Mouse (Mus musculus): ENCODE measurements around the gene C1galt1c1.

C1galt1c1 gene

DNA sequence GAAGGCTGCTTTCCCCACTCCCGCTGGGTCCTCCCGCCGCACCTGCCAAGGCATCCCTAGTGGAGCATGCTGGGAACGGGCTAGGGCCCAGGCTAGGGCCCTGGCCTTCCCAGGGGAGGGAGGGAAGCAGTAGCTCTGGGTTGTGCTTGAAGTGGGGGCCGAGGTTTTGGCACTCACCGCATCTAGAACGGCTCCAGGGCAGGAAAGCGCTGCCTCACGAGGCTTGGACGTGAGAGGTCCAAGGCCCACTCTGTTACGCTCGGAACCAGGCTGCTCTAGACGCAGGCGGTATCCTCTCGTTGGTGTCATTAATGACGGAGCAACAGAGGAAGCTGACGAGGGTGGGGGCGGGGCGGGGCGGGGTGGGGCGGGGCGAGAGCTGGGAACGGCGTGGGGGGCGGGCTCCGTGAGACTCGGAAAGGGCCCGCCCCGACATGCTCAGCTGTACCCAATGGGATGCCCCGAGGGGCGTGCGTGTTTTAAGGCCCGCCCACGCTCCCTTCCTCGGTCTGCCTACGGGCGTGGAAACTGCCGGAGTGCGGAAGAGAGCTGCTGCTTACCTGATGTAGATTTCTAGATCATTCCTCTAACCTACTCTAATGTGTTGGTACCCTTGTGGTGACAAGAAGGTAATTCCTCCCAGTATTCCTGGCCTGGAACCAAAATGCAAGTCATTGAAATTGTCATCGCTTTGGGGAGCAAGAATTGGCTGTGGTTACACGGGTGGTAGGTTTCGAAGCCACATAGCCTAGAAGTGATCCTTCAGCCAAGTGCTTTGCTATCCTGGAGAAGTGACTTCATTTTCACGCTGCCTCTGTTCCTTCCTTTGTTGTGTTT, at the start of gene C1galt1c1:
Gene C1galt1c1 (minus strand): TSS at position 287 of the 837 bp plus-strand sequence.
- peak; percentile 90 to 94 for DNase-seq (ENCODE audit: low spot score in 2 of 2)

DNA sequence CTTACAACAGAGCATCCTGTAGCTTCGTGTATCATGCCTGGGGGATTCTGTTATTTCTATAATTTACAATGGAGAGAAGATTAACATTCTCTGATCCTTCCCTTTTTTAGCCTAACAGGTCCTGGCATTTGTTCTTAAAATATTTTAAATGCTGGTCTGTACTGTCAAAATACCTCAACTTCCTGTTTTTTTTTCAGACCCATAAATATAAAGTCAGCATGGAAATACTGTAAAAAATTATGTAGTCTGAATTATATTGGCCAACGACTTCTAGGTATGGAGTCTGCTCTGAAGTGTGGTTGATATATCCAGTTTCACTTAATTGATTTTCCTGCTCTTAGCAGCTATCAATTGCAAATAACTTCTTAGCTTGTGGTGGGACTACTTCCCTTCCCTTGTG, 47.1 kb upstream of the C1galt1c1 start:
- DNase-seq (ENCODE audit: low spot score in 2 of 2), result no peak

DNA sequence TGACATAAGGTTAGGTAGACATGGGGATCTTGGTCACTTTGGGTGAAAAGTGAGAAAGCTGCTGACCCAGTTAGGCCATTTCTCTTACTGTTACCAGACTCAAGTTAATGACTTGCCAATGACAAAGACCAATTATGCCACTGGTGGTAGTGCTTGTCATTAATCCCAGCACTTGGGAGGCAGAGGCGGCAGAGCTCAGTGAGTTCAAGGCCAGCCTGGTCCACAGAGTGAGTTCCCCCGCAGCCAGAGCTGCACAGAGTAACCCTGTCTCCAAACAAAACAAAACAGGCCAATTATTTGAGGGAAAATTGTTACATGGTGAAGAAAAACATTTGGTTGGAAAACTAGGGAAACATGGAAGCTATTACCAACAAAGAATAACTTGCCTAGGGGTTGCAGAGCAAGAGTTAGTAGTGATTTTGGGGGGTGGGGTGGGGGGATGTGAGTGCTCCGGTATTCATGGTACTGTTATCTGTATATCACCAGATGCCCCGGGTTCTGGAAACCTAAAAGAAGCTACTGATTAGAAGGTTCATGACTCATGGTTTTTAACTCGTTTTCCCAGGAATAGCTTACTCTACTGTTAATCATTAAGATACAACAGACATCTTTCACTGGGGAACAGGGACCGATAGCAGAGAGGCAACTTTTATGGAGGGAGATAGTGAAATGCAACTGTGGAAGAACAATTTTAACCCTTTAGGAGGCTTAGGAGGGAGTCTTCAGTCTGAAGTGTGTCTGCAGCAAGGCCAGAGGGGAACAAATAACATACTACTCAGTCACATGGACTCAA, 34.4 kb upstream of the C1galt1c1 start:
- DNase-seq (ENCODE audit: low spot score in 2 of 2), result no peak

DNA sequence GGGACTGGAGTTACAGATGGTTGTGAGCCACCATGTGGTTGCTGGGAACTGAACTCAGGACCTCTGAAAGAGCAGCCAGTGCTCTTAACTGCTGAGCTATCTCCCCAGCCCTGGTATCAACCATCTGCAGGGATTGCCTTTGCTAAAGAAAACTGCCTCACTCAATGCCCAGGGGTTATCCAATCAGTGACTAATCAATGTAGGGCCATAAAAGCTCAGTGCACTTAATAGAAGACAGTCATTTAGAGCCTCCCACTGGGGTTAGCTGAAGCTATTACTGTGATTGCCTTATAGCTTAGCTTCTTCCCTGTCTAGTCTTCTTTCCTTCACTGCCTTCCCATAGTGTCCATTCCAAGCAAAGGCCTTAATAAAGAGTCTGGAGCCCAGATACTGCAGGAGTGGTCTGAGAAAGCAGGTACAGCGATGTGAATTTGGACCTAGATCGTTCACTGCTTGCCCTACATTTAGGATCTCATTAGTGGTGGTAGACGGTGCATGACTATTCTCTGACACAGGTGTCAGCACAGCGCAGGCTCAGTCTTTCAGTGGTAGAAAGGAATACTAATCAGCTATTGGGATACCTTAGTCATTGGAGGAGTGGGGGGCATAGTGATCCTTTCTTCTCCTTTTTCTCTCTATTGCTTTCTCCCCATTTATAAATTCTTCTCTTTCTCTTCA, 21.5 kb upstream of the C1galt1c1 start:
- DNase-seq (ENCODE audit: low spot score in 2 of 2), result no peak

DNA sequence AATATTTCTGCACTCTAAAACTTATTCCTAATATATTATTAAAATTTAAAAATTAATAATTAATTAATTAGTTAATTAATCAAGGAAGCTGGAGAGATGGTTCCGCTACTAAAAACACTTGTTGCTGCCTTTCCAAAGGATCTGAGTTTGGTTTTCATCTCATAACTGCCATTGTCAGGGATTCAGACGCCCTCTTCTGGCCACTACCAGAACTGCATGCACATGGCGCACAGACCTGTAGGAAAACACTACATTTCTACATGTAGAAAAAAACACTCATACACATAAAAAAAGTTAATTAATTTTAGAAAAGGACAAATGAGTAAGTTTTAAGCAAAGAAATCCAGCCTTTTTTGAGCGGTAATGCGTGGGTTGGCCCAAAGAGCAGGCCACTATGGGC, 19.8 kb upstream of the C1galt1c1 start:
- DNase-seq (ENCODE audit: low spot score in 2 of 2), result no peak

DNA sequence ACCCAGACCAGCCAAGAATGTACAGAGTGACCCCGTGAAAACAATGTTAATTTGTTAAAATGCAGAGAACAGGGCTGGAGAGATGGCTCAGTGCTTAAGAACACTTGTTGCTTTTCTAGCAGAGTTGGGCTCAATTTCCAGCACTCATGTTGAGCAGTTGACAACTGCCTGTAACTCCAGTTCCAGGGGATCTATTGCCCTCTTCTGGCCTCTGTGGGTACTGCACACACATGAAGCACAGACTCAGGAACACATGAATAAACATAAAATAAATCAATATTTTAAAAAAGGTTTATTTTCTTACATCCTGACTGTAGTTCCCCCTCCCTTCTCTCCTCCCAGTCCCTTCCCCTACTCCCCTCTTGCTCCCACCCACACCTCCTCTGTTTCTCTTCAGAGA, 18.3 kb upstream of the C1galt1c1 start:
- no peak for DNase-seq (ENCODE audit: low spot score in 2 of 2)

DNA sequence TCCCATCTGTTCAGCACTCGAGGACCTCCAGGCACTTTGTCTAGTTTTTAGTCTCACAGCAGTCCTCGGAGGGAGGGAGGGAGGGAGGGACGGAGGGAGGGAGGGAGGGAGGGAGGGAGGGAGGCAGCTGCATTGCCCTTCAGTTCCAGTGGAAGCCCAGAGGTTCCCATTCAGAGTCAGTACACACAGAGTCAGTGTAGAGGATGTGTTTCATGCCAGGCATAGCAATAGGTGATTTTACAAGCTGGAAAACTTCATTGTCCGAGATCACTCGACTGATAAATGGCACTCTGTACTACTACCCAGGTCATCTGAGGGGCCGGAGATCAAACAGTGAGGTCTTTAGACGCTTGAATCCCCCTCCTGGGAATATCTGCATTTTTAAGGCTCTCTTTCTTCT, 16.3 kb upstream of the C1galt1c1 start:
- DNase-seq (ENCODE audit: low spot score in 2 of 2), result no peak

DNA sequence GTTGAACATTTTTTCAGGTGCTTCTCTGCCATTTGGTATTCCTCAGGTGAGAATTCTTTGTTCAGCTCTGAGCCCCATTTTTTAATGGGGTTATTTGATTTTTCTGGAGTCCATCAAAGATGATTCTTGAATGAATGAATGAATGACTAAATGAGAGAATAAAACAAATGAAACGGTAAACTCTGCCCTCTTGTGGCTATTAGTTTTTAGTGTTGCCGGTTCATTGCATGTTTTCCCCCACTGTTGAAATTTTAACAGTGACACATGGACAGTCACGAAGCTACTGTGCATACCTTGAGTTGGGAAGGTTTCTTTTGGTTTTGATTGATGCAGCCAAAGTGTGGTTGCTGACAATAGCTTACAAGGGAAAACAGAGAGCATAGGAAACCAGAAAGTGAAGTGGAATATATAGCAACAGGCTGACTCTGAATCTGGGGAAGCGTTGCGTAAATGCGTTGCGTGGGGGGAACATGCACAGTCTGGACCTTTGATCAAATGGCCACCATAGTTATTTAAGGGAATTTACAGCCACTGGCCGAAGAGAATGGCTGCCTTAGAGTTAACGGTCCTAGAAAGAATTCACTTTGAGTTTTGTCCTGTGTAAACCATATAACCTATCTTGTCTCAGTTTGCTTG, 15.6 kb upstream of the C1galt1c1 start:
- DNase-seq (ENCODE audit: low spot score in 2 of 2), result no peak

DNA sequence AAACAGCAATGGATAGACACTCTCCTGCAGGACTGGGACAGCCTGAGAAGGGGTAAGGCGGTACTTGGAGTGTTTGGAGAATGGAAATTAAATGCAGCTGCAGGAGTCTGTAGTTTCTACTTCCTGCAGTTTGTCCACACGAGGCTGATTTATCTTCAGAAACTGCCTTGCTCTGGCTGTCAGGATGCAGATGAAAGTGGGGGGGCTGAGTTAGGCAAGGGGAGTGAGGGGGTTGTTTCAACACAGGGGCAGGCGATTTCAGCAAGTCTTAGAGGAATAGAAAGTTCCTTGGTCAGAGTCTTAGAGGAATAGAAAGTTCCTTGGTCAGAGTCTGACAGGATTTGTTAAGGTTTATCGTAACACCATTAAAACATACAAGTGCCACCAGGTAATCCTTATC, 7.3 kb upstream of the C1galt1c1 start:
- no peak for DNase-seq (ENCODE audit: low spot score in 2 of 2)

DNA sequence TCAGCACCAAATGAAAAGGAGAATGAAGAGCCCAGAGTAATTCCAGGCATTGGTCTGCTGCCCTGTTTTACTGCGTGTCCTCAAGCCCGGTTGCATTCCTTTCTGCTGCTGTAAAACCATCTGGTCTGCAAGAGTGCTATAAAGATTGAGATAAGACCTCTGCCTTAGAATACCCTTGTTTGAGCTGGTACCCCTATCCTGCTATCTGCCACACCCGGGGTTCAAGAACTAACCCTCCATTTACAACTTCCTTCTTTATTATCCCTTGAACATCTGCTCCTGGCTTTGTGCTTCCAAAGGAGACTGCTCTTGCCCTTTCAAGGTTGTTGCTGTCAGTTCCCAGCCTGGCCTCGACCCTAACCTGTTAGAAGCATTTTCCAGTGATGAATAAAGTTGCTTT, 6.5 kb upstream of the C1galt1c1 start:
- DNase-seq (ENCODE audit: low spot score in 2 of 2), result no peak

DNA sequence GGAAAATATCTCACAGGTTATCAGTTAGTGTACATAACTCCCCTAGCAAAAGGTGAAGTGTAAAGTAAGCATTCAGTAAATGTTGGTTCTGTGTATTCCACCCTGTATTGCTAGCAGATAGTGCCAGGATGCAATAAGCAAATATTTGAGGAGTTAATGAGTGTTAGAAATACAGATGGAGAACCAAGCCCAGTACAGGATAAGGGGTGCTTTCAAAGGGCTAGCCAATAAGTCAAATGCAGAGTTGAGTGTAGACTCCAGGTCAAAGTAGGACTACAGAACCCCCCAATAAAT, 698 bp upstream of the C1galt1c1 start:
- DNase-seq (ENCODE audit: low spot score in 2 of 2), result no peak

DNA sequence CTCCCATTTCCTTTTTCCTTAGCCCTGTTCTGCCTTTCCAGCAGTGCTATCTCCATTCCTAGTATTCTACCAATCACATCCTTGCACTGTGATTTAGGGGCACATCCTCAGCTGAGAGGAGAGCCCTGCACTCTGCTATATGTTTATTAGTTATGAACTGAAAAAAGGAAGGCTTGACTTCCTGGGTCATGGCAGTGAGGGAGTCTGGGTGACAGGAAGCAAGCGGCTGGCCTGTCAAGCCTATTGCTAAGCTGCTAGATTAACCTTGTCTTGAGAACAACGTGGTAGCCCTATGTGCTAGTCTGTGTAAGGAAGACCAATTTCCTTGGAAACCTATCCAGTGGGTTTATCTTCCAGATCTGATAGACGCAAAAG, 33.9 kb downstream of the C1galt1c1 start:
- DNase-seq (ENCODE audit: low spot score in 2 of 2), result peak; percentile 2 to 3

DNA sequence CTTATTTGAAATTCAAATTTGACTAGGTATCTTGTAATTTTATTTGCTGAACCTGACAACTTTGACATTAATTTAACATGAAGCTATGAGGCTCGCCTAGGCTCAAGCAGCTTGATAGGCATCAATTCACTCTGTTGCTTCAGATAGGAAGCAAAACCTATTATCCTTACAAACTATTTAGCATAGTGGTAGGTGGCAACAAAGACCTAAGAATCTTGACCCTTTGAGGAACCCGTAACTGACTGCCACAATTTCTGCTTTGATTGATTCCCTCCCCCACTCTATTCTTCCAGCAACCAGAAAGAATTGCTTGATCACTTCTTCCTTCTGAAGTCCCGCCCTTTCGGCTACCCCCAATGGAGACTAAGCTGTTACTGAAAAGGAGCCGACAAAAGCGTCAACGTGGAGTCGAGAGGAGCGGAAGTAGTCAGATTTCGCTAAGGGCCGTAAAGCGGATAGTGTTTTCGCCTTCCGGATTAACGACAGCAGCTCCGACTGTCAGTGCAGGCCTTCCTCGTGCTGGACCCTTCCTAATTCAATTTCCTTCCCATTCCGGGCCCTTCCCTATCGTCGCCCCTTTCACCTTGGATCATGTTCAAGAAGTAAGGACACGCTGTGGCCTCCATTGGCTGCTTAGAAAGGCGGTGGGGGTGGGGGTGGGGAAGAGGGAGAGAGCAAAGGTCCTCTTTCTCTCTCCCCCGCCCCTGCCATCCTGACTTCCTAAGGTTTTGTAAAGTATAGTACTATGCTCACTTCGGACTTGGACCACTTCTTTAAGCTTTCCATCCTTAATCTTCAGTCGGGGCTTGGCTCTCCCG, 34.5 kb downstream of the C1galt1c1 start, which contains the start of gene Mcts1:
Gene Mcts1 (plus strand): TSS at position 402 of the 818 bp plus-strand sequence.
- peak; percentile 63 to 83 for DNase-seq (ENCODE audit: low spot score in 2 of 2)

DNA sequence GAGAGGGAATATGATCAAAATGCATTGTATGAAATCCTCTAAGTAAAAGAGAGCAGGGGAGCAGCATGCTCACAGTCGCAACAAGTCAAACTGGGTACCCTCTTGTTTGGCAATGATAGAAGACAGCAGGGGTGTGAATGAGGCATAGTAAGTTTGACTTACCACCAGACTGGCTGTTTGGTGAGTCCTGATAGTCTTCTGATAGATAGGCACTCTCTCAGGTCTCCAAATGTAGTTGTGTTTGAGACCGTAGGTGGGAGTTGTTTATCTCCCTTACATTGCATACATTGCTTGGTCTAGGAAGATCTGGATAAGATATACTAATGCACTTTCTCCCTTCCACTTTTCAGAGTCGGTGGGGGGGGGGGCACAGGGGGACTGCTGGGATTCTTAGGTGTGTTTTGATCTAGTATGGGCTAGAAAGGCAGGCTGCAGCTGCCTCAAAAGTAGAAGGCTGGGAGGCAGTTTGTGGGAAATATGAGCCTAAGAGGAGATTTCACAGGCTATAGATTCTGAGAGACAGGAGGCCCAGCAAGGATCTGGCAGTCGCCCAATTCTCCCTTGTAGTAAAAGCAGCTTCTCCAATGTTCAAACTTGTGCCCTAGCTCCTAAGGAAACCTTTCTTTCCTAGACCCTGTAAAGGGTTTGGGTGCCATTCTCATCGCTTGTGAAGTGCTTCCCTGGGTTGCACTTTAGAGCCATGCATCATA, 41.6 kb downstream of the C1galt1c1 start:
- DNase-seq (ENCODE audit: low spot score in 2 of 2), result no peak

DNA sequence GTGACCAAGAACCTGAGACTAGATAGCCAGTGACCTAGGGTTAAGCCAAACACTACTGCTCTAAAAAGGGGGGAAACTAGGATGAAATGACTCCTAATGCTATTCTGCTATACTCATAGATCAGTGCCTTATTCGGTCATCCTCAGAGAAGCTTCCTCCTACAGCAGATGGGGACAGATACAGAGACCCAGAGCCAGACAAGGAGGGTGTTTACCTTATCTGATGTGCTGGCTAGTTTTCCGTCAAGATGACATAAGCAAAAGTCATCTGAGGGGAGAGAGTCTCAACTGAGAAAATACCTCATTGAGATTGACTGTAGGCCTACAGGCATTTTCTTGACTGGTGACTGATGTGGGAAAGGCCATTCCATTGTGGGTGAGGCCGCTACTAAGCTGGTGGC, 43.1 kb downstream of the C1galt1c1 start:
- no peak for DNase-seq (ENCODE audit: low spot score in 2 of 2)

DNA sequence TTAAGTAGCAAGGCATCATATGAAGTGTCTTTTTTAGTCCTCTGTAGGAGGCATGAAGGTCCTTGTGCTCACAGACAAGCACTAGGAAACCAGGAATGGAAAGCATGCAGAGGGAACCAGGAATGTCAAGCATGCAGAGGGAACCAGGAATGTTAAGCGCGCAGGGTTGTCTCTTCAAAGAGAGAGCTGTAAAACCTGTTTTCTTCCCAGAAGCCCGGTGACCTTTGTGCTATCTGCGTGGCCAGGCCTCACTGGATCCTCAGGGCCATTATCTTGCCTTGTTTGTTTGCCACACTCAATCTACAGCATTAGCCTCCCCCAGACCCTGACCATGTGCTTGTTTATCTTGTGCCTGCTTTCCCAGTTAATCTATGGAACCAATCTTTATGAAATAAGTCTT, 45.1 kb downstream of the C1galt1c1 start:
- DNase-seq (ENCODE audit: low spot score in 2 of 2), result no peak

DNA sequence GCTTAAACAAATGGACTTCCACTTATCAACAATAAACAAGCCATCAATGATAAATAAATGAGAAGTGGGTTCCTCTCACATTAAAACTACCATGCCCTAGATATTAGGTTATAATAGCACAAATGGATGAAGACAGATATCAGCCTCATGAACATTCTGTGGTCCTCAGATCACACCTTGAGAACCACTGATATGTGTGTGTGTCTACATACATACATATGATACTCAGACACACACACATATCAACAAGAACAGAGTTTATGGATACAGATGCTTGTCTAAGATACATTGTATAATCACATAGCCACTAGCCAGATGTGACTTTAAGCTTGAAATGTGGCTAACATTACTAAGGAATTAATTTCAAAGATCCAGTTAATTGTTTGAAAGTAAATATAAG, 51.6 kb downstream of the C1galt1c1 start:
- DNase-seq (ENCODE audit: low spot score in 2 of 2), result no peak

DNA sequence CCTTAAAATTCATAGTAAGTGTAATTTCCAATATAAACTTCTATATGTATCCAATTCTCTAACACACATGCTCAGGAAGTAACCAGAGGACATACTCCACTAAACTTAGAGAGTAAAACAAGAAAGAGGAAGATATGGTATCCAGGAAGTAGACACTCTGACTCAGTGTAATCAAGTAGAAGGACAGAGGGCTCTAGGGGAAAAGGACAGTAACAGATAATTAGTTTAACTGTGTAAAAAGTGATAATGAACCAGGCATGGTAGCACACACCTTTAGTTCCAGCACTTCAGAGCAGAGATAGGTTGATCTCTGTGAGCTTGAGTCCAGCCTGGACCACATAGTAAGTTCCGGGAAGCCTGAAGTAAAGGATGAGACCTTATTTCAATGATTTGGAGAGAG, 53.7 kb downstream of the C1galt1c1 start:
- no peak for DNase-seq (ENCODE audit: low spot score in 2 of 2)

All from right cerebral cortex, postnatal 36 days (tissue).